Mouse (Mus musculus) MEL (cell line): ENCODE measurements at regions not wholly inside any gene's neighbourhood (a gene's known extent, or its start where the extent isn't known, plus 50 kb on each side); places are given as distances from the start of the nearest gene placed in this dataset.

Experiments used
- DNase-seq: peaks from one replicate; pipeline ENCODE4 v3.0.0; 2011; ENCODE audit warnings: low read depth, low spot score
- H3K27ac ChIP-seq: 2 replicates; pipeline ENCODE4 v1.5.1; 2012; ENCODE audit warnings: low read depth, mild to moderate bottlenecking, control low read depth, low read length, moderate library complexity; ENCODE audit not compliant: control insufficient read depth
- H3K27me3 ChIP-seq, 2 experiments: fragments of 150-350 bp in 1 of 2; sonication (generic) in 1 of 2; 2 replicates each; pipeline ENCODE4 v1.6.1; 2012; ENCODE audit warnings: low read length in 2 of 2, mild to moderate bottlenecking in 2 of 2, improper control_type of control experiment in 1 of 2, moderate library complexity in 1 of 2; ENCODE audit not compliant: insufficient read depth in 2 of 2, control insufficient read depth in 1 of 2
- H3K36me3 ChIP-seq, 2 experiments: 2 replicates each; pipeline ENCODE4 v1.6.1; 2012 to 2014; ENCODE audit warnings: low read length in 2 of 2, improper control_type of control experiment in 1 of 2, inconsistent platforms in 1 of 2, mild to moderate bottlenecking in 1 of 2; ENCODE audit not compliant: insufficient read depth in 2 of 2, control insufficient read depth in 1 of 2
- H3K4me1 ChIP-seq, 2 experiments: fragments of 150-350 bp in 1 of 2; sonication (generic) in 1 of 2; 2 replicates each; pipeline ENCODE4 v1.6.1; 2012; ENCODE audit warnings: low read length in 2 of 2, improper control_type of control experiment in 1 of 2, mild to moderate bottlenecking in 1 of 2; ENCODE audit not compliant: insufficient read depth in 2 of 2, control insufficient read depth in 1 of 2
- H3K4me3 ChIP-seq, 2 experiments: fragments of 150-350 bp in 1 of 2; sonication (generic) in 1 of 2; 2 replicates each; pipeline ENCODE4 v1.5.1; 2012; ENCODE audit warnings: low read depth in 2 of 2, low read length in 2 of 2, mild to moderate bottlenecking in 2 of 2, moderate library complexity in 2 of 2, control low read depth in 1 of 2, improper control_type of control experiment in 1 of 2; ENCODE audit not compliant: control insufficient read depth in 1 of 2, insufficient read depth in 1 of 2
- H3K79me2 ChIP-seq: 2 replicates; pipeline ENCODE4 v1.6.1; 2012; ENCODE audit warnings: mild to moderate bottlenecking, low read length, moderate library complexity; ENCODE audit not compliant: control insufficient read depth, poor library complexity, insufficient read depth
- H3K9ac ChIP-seq: 2 replicates; pipeline ENCODE4 v1.6.1; 2012; ENCODE audit warnings: low read depth, mild to moderate bottlenecking, control low read depth, low read length, moderate library complexity; ENCODE audit not compliant: control insufficient read depth, poor library complexity, severe bottlenecking
- H3K9me3 ChIP-seq: fragments of 150-350 bp; sonication (generic); replicated peaks from 2 replicates; pipeline ENCODE4 v1.6.1; 2012; ENCODE audit warnings: mild to moderate bottlenecking, low read length, improper control_type of control experiment, moderate library complexity; ENCODE audit not compliant: insufficient read depth
- CTCF ChIP-seq, 3 experiments: IDR thresholded peaks in 2 of 3; conservative IDR thresholded peaks in 1 of 3; 2 replicates each; pipeline ENCODE4 v1.5.1; 2011 to 2012; ENCODE audit warnings: low read length in 3 of 3, low read depth in 2 of 3, mild to moderate bottlenecking in 2 of 3, improper control_type of control experiment in 1 of 3, inconsistent platforms in 1 of 3, mixed read lengths in 1 of 3, moderate library complexity in 1 of 3; ENCODE audit not compliant: control insufficient read depth in 1 of 3, insufficient read depth in 1 of 3, poor library complexity in 1 of 3, severe bottlenecking in 1 of 3
- ELF1 ChIP-seq: IDR thresholded peaks from 2 replicates; pipeline ENCODE4 v1.6.1; 2014; ENCODE audit warnings: low read depth, mild to moderate bottlenecking, inconsistent platforms, low read length, improper control_type of control experiment, moderate library complexity
- ETS1 ChIP-seq: IDR thresholded peaks from 2 replicates; pipeline ENCODE4 v1.6.1; 2012; ENCODE audit warnings: low read depth, mild to moderate bottlenecking, inconsistent platforms, low read length, improper control_type of control experiment, moderate library complexity
- HCFC1 ChIP-seq: IDR thresholded peaks from 2 replicates; pipeline ENCODE4 v1.6.1; 2012; ENCODE audit warnings: low read depth, mild to moderate bottlenecking, inconsistent platforms, low read length, improper control_type of control experiment, moderate library complexity
- MAFK ChIP-seq: IDR thresholded peaks from 2 replicates; pipeline ENCODE4 v1.6.1; 2011; ENCODE audit warnings: low read depth, mild to moderate bottlenecking, low read length, improper control_type of control experiment, borderline replicate concordance
- MEF2A ChIP-seq: IDR thresholded peaks from 2 replicates; pipeline ENCODE4 v1.6.1; 2014; ENCODE audit warnings: low read depth, mild to moderate bottlenecking, inconsistent platforms, low read length, improper control_type of control experiment; ENCODE audit not compliant: poor library complexity, insufficient replicate concordance, severe bottlenecking; ENCODE audit errors: extremely low read depth
- MXI1 ChIP-seq: IDR thresholded peaks from 2 replicates; pipeline ENCODE4 v1.6.1; 2011; ENCODE audit warnings: mild to moderate bottlenecking, low read depth, low read length, improper control_type of control experiment
- MYB ChIP-seq: IDR thresholded peaks from 2 replicates; pipeline ENCODE4 v1.6.1; 2011; ENCODE audit warnings: mild to moderate bottlenecking, low read depth, low read length, improper control_type of control experiment
- MYC ChIP-seq: IDR thresholded peaks from 2 replicates; pipeline ENCODE4 v1.6.1; 2011; ENCODE audit warnings: low read depth, mild to moderate bottlenecking, low read length, improper control_type of control experiment, moderate library complexity
- POLR2A ChIP-seq, 2 experiments: IDR thresholded peaks; 2 replicates each; pipeline ENCODE4 v1.6.1; 2011 to 2012; ENCODE audit warnings: low read length in 2 of 2, mild to moderate bottlenecking in 2 of 2, control low read depth in 1 of 2, improper control_type of control experiment in 1 of 2, low read depth in 1 of 2, moderate library complexity in 1 of 2; ENCODE audit not compliant: control insufficient read depth in 1 of 2, insufficient read depth in 1 of 2, poor library complexity in 1 of 2
- POLR2AphosphoS2 ChIP-seq: IDR thresholded peaks from 2 replicates; pipeline ENCODE4 v1.6.1; 2011; ENCODE audit warnings: low read length, improper control_type of control experiment
- POLR2AphosphoS5 ChIP-seq: IDR thresholded peaks from 2 replicates; pipeline ENCODE4 v1.6.1; 2012; ENCODE audit warnings: low read depth, borderline replicate concordance, mild to moderate bottlenecking, inconsistent platforms, low read length, moderate library complexity, mixed read lengths
- TBP ChIP-seq: IDR thresholded peaks from 2 replicates; pipeline ENCODE4 v1.8.0; 2011; ENCODE audit warnings: low read depth, low read length, improper control_type of control experiment
- TCF12 ChIP-seq: IDR thresholded peaks from 2 replicates; pipeline ENCODE4 v1.6.1; 2014; ENCODE audit warnings: low read depth, mild to moderate bottlenecking, inconsistent platforms, low read length, improper control_type of control experiment, moderate library complexity
- ZKSCAN1 ChIP-seq: IDR thresholded peaks from 2 replicates; pipeline ENCODE4 v1.6.1; 2012; ENCODE audit warnings: low read depth, mild to moderate bottlenecking, inconsistent platforms, low read length, improper control_type of control experiment, moderate library complexity
- ZNF384 ChIP-seq: IDR thresholded peaks from 2 replicates; pipeline ENCODE4 v1.6.1; 2012; ENCODE audit warnings: low read depth, mild to moderate bottlenecking, inconsistent platforms, low read length, improper control_type of control experiment

DNA sequence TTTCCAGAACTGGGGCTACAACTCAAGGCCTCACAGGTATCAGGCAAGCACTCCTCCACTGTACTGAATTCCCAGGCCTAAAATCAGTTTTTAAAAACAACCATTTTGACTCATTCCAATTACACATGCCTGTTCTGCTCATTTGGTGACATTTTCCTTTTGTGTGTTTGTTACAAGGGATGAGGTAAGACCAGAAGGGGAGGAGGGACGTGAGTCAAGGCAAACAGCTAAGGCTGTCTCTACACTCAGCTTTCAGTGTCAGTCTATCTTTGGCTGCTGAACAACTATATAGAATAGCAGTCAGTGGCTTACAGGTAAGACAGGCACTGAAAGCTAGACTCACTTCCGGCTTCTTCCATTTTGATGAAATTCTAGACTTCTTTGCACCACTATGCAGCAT, 289.3 kb upstream of the Pkdcc start:
- no peaks in the 10 kb centered on the region; a peak in 1 of 4 replicates for H3K27me3 ChIP-seq
- TF ChIP-seq ETS1 (no peak), ZKSCAN1 (no peak), MYB (no peak)
- TF ChIP-seq, all 39 proteins: peak for 0
- DNase-seq, result no peak
- no peak overlapping the region for H3K27ac ChIP-seq
- no peaks in the 10 kb centered on the region for H3K4me1 ChIP-seq
- H3K36me3 ChIP-seq, result no peaks in the 10 kb centered on the region
- no peaks in the 10 kb centered on the region for H3K79me2 ChIP-seq
- no peak overlapping the region for H3K9ac ChIP-seq
- H3K9me3 ChIP-seq, result no peaks in the 10 kb centered on the region
- no peak overlapping the region for H3K4me3 ChIP-seq

GRCm38 (mm10) chr17:82927681-82928080, 287.4 kb upstream of the Pkdcc start:
- no peak for DNase-seq
- no peaks in the 10 kb centered on the region for H3K4me1 ChIP-seq

GRCm38 (mm10) chr17:82929511-82929910, 285.6 kb upstream of the Pkdcc start:
- H3K79me2 ChIP-seq, result no peaks in the 10 kb centered on the region
- H3K9me3 ChIP-seq, result no peaks in the 10 kb centered on the region
- no peak for TF ChIP-seq MYC
- TF ChIP-seq POLR2AphosphoS5, result no peak
- TF ChIP-seq ELF1, result no peak
- TF ChIP-seq MAFK, result no peak
- no peak for TF ChIP-seq TBP
- no peak for TF ChIP-seq CTCF (IDR thresholded peaks at IDR 0.05 in 2 of 3, conservative IDR thresholded peaks at IDR 0.05 in 1 of 3; ENCODE audit: control insufficient read depth in 1 of 3, insufficient read depth in 1 of 3, low read depth in 2 of 3, low read length in 3 of 3, poor library complexity in 1 of 3, severe bottlenecking in 1 of 3)
- TF ChIP-seq MEF2A, result no peak
- TF ChIP-seq HCFC1, result no peak
- TF ChIP-seq POLR2A (IDR thresholded peaks at IDR 0.05; ENCODE audit: control insufficient read depth in 1 of 2, insufficient read depth in 1 of 2, low read depth in 1 of 2, low read length in 2 of 2, poor library complexity in 1 of 2), result no peak
- no peak for TF ChIP-seq TCF12
- TF ChIP-seq ZNF384, result no peak
- H3K27ac ChIP-seq, result no peak overlapping the region
- no peak overlapping the region for H3K4me3 ChIP-seq
- no peak overlapping the region for H3K9ac ChIP-seq
- H3K36me3 ChIP-seq, result no peaks in the 10 kb centered on the region
- no peaks in the 10 kb centered on the region; a peak in 1 of 4 replicates for H3K27me3 ChIP-seq
- no peak for DNase-seq
- H3K4me1 ChIP-seq, result no peaks in the 10 kb centered on the region

More at GRCm38 (mm10) chr17:82927681-82928080, 287.4 kb upstream of the Pkdcc start:
- Histone ChIP-seq H3K9ac (no peak overlapping the region), H3K36me3 (no peaks in the 10 kb centered on the region), H3K27ac (no peak overlapping the region), H3K79me2 (no peaks in the 10 kb centered on the region), H3K9me3 (no peaks in the 10 kb centered on the region), H3K27me3 (no peaks in the 10 kb centered on the region; a peak in 1 of 4 replicates), H3K4me3 (no peak overlapping the region)
- TF ChIP-seq MXI1 (no peak), TCF12 (no peak), POLR2AphosphoS2 (no peak)
